ENCODE assay signal across 8 mouse cellular contexts in the genomic region with DNA sequence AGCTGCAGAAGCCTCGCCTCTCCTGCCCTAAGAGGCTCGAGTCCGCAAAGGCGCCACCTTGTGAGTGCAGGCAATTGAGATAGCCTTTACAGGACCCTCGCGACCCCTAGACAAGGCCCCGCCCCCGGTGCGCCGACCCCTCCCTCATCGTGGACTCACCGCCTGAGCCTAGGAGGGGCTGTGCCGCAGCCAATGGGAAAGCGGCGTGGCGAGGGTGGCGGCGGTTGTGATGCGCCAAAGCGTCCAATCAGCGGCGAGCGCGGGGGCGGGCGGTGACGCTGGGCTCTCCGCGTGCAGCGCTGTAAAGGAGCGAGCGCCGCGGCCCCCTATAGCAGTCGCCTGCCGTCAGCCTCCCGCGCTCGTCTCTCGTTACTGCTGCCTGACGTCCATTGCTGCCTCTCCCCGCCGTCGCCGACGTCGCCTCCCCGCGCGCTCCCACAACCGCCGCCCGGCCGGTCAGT. TPM values are rescaled to one million over a fixed set of nuclear protein-coding genes. Genes with fewer than 3 reads are reported as not detected.
DNase-seq lines count a peak whose midpoint lies in the region; ATAC-seq lines count a peak whose summit lies in the region.

Chka (plus strand) TSS at position 272 of the 461 bp plus-strand sequence.

- DNase-seq in adrenal gland, adult (ENCODE audit: inconsistent age in 2 of 2, low spot score in 1 of 2): peak; percentile 98
- peak; percentile 98 for DNase-seq in embryo, embryonic 10.5 days (ENCODE audit: low spot score)
- DNase-seq in gastrocnemius, postnatal 25 days: peak; percentile 95
- DNase-seq in intestine, embryonic 14.5 days (ENCODE audit: low spot score): peak; percentile 96
- peak; percentile 99 for DNase-seq in left cerebral cortex, postnatal 14 days (ENCODE audit: low spot score in 2 of 2)
- DNase-seq in mesoderm, embryonic 11.5 days (ENCODE audit: low read depth, low spot score): peak; percentile 97
- peak; percentile 98 for DNase-seq in right cerebral cortex, postnatal 36 days (ENCODE audit: low spot score in 2 of 2)
- peak; percentile 99 for DNase-seq in yolk sac, embryonic 10.5 days (ENCODE audit: low spot score)

- H3K4me1 ChIP-seq in intestine, embryonic 14.5 days (replicated peaks; ENCODE audit: control insufficient read depth, insufficient read depth, low read length): peaks cover 29% of the 10 kb centered on the region

- H3K4me3 ChIP-seq in intestine, embryonic 14.5 days (ENCODE audit: low read depth, low read length): peak within 1 kb of the TSS; percentile 83

- H3K36me3 ChIP-seq in intestine, embryonic 14.5 days (ENCODE audit: control insufficient read depth, insufficient read depth, low read length): no peaks in the 10 kb centered on the region

- H3K9me3 ChIP-seq in intestine, embryonic 14.5 days (ENCODE audit: control insufficient read depth, low read length): no peaks in the 10 kb centered on the region

- intact Hi-C loops in left cerebral cortex, postnatal 14 days (cut with DNase I): loop anchor here (5.0 kb wide), 1 partner anchor 56 kb away; the partner anchor contains the start of gene Tcirg1

- H3K9ac ChIP-seq in intestine, embryonic 14.5 days (ENCODE audit: low read length): peak within 1 kb of the TSS; percentile 83

- WGBS in intestine, embryonic 14.5 days: under 1% methylated on average over 54 of the region's 54 CpGs

- no peaks in the 10 kb centered on the region for H3K27me3 ChIP-seq in intestine, embryonic 14.5 days (replicated peaks; ENCODE audit: control insufficient read depth, insufficient read depth, low read length)

- ATAC-seq in intestine, embryonic 14.5 days (replicated peaks; ENCODE audit: low FRiP score, low TSS enrichment, low read depth): peak; percentile 96

- H3K4me2 ChIP-seq in intestine, embryonic 14.5 days (ENCODE audit: low read length): peak within 1 kb of the TSS; percentile 73

- H3K27ac ChIP-seq in intestine, embryonic 14.5 days (ENCODE audit: low read depth): peak within 1 kb of the TSS; percentile 98

RNA-seq across cellular contexts. Expression of gene Chka, which starts in this region (rescaled TPM):
- 1 to 10 TPM; 1.8 to 2.3 TPM for total RNA-seq in gastrocnemius, postnatal 25 days (2021)
- polyA plus RNA-seq in intestine, embryonic 14.5 days (2014; fragmentation: Nextera tagmentation; extraction: Ambion mirVana): 48.8 and 54.0 TPM in 2 replicates
- 10 to 100 TPM; 75.5 to 99.5 TPM for total RNA-seq in left cerebral cortex, postnatal 14 days (2021)

Comparison
In these comparisons a context has a peak if more than half of its experiments do, and no peak if none do; other contexts are left out.
1. Peak in every context shown above with its lines: DNase-seq, ATAC-seq, H3K4me3 ChIP-seq and H3K27ac ChIP-seq.
2. RNA of gene Chka (total RNA-seq): 75.5 to 99.5 TPM in left cerebral cortex, postnatal 14 days; 1.8 to 2.3 TPM in gastrocnemius, postnatal 25 days; every median in the first group is over 10 times any median in the second.